Mouse (Mus musculus) urinary bladder, adult 2 months (tissue): ENCODE measurements around the gene Sec31b. TPM values are rescaled to one million over a fixed set of nuclear protein-coding genes. Genes with fewer than 3 reads are reported as not detected.

Experiments
- DNase-seq: peaks from one replicate; pipeline ENCODE4 v3.0.0; 2022; ENCODE audit warnings: low spot score
- polyA plus RNA-seq: library from polyadenylated mRNA; depleted of rRNA; stranded (reverse); fragments of >200 nt; gene quantifications from 2 replicates; pipeline ENCODE4 v1.2.3, GENCODE M21; 2012

Sec31b gene
- polyA plus RNA-seq, 1 experiment, result 4.8 TPM

DNA sequence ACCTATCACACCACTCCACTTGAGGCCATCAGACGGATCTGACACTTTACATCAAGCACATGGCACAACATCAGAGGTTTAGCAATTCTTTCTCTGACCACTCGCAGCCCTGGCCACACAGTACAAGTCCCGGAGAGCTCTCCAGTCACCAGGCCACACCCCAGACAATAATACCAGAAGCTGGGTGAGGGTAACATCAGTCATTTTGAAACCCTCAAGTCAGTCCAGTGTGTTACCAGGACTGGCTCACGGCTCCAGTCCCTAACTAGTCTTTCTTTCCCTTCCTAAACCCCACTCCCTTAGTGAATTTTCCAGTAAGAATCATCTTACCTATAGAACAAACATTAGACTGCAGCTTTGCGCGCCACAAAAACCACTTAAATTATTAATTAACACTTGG, 15.6 kb downstream of the Sec31b start:
- no peak for DNase-seq

DNA sequence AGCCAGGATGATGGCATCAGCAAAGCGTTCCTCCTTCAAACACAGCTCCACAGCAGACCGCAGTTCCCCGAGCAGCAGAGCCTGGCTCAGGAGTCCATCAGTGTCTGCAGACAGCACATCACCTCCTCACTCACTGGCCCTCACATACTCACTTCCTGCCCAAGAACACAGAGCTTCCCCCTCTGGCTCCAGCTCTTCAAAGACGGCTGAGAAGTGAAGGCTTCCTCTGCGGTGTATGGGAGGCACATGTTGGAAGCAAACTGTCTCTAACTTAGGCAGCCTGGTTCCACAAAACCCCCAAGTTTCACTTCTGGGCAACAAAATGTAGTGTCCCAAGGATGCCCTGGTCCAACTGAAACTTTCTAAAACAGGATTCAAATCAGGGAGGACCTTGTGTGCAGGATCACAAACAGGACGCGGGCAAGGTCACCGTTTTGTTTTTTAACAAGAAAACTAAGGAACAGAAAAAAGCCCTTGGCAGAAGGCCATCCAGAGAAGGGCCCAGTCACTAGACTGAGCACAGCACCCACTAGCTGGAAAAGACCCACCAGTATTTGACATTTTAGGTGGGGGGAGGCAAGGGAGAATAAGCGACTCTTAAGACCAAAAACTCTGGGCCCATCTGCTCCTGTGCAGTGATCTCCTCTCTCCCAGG, 20.0 kb downstream of the Sec31b start:
- DNase-seq, result no peak

DNA sequence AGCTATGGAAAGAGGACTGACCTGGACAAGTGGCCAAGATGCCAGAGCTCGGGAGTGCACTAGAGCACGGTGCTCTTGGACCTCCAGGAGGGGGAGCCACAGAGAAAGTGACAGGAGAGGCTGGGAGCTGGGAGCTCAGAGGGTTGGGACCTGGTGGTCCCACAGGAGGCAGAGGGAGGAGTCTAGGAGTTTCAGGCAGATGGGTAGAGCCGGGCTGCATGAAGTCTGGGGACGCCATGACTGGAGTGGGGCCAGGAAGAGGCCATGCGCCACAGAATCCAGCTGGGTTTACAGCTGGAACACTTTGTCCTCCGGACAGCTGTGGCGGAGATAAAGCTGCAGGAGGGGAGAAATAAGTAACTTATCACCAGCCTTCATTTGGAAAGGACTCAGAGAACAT, 26.5 kb downstream of the Sec31b start:
- no peak for DNase-seq

DNA sequence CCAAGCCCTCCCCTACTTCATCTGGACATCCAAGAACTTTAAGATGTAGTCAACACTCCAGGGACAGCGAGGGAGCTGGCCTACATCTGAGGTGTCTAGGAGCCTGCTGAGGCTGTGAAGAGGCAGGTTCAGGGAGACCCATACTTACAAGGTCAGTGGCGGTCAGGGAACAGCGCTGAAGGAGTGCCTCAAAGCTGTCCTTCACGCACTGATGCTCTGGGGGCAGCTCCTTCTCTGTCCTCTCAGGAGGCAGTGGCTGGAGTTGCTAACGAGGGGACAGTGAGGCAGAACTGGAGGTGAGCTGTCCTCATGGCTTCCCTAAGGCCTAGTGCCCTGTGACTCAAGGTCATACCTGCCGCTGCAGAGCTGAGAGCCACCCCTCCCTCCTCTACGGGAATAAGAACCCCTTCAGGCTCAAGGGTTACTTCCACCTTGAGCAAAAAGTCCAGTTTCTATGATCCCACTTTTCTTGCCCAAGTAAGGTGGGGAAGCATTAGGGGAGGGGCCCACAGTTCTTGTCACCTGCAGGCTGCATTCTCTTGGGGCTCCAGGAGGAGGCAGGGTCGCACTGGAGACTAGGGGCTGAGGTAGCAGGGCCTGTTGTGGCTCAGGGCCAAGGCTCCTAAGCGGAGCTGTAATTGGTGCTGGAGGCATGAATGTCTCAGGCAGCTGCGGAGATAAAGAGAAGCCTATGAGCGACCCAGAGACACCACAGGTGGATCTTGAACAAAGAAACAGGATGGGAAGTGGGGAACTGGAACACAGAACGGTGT, 27.5 kb downstream of the Sec31b start:
- DNase-seq, result no peak

DNA sequence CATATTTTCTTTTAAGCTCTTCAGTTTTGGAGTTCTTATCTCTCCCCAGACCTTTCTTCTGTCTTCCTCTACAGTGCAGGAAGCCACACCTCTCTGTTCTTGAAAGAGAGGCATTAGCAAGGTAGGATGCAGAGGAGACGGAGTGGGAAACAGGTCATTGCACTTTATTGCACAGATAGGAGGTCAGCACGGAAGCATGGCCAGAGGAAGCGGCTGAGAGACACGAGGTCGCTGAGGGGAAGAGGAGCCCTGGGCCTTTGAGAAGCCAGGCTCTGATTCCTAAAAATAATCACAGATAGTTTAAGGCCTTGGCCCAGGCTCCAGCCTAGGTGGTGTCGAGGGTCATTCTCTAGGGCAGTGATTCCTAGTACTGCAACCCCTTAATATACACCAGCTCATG, 29.9 kb downstream of the Sec31b start:
- DNase-seq, result no peak

DNA sequence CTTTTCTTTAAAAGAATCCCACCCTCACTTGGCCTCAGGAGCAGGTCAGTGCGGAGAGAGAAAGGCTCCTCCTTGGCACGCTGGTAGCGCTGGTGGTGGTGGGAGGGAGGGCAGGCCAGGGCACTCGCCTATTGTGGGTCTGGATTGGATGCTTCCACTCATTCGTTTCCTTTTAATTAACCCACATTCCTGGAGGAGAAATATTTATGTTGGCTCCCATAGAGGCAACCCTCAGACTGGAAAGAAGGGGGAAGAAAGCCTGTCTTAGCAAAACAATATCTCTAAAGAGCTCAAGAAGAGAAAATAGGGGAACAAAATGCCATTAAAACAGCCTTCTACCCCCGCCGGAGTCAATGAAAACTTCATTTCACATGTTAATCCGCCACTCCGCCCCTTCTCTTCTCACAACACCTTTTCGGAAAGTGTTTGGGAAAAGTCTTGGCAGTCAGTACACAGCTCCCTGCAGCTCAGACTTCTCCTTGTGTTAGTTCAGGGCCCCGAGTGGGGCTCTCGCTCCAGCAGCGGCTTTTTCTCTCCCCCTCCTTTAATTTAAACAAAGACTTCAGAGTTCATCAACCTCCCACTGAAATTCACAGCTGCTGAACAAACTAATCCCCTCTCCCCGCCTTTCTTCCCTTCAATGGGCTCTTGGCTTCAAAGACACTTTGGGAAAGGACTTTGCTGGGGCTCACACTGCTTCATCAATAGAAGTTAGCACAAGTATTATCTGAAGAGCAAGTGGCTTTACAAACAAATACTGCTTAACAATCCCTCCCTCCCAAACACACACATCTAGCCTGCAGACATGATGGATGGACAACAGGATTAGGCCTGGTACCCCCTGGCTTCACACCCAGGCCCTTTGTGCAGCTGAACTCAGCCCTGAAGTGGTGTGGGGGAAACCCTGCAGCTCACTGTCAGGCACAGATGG, 30.9 kb downstream of the Sec31b start:
- DNase-seq, result no peak

DNA sequence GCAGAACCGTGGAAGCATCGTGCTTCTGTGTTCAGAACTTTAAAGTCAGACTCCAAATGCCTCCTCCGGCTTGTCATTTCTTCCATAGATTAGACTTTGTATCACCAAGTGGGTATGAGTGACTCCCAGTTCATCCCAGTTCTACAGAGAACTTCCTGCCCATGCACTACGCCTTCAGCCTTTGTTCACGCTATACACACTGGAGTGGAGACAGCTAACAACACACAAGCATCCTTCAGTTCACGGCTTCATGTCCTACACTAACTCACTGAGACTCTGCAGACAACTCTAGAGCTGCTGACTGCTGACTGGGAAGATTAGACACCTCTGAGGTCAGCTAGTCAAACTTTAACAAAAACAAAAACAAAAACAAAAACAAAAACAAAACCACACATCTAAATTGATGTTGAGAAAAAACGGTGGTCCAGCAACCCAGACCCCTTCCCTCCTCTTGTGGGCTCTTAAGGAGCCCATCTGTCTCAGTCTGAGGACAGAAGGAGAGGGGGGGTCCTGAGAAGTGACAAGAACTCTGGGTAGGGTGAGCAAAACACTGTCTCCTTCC, 31.7 kb downstream of the Sec31b start:
- no peak for DNase-seq

DNA sequence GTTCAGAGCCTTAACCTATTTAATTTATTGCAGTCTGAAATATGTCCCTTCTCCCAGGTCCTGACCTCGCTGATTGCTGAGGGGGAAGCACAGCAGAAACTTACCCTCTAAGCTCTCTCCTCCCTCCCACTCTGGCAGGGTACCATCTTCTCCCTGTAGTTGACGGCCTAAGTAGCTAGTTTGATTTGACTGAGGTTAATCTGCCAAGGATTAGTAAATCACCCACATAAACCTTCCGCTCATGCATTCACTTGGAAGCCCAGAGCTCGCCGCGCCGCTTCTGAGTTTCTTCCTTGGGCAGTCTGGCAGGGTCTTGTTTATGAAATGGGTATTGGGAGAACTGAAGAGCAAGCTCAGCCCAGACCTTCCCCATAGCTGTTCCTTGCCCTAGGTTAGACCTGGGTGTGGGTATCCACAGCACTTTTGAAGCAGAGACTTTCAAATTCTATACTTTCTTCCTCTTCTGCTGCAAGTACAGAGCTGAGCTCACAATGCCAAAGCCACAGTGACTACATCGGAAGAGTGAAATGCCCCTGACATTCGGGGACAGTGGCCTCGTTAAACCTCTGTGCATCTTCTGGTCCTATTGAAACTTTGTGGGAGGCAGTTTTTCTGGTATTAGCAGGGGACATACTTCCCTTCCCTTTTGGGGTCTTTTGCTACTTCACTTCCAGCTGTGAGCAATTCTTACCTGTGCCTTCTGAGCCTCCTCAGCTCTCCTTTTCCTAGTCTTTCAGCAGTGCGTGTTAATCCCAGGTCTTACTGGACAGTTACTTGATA, 32.4 kb downstream of the Sec31b start:
- DNase-seq, result no peak

DNA sequence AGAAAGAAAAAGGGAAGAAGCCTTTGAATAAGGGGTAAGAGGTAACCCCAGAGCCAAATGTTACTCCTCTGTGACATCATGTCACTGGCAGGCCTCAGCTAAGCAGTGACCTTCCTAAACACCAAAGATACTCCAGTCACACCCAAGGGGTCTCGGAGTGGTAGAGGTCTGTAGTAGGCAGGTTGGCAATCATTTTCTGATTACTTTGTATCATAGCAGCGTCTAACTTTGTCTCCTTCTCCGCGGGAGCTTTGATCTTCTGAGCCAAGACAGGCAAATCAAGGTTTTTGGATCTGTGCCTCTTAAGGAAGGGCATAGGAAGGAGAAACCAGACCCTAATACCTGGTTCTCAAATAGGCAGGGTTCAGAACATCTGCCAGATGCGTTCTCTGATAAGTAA, 33.1 kb downstream of the Sec31b start:
- no peak for DNase-seq

DNA sequence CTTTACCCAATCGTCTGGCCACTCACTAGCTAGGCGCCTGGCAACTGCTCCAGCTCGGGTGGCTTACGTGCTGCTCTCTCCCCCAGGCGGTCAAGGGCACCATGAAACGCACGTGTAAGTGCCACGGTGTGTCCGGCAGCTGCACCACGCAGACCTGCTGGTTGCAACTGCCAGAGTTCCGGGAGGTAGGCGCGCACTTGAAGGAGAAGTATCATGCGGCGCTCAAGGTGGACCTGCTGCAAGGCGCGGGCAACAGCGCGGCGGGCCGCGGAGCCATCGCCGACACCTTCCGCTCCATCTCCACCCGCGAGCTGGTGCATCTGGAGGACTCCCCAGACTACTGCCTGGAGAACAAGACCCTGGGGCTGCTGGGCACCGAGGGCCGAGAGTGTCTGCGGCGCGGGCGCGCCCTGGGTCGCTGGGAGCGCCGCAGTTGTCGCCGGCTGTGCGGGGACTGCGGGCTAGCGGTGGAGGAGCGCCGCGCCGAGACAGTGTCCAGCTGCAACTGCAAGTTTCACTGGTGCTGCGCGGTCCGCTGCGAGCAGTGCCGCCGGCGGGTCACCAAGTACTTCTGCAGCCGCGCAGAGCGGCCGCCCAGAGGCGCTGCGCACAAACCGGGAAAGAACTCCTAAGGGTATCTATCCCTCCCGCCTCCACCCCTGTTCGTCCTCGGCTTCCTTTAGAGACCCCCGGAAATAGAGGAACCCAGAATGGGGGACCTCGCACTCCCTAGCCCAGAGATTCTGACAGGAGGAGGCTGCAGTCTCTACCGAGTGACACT, 34.0 kb downstream of the Sec31b start:
- no peak for DNase-seq

DNA sequence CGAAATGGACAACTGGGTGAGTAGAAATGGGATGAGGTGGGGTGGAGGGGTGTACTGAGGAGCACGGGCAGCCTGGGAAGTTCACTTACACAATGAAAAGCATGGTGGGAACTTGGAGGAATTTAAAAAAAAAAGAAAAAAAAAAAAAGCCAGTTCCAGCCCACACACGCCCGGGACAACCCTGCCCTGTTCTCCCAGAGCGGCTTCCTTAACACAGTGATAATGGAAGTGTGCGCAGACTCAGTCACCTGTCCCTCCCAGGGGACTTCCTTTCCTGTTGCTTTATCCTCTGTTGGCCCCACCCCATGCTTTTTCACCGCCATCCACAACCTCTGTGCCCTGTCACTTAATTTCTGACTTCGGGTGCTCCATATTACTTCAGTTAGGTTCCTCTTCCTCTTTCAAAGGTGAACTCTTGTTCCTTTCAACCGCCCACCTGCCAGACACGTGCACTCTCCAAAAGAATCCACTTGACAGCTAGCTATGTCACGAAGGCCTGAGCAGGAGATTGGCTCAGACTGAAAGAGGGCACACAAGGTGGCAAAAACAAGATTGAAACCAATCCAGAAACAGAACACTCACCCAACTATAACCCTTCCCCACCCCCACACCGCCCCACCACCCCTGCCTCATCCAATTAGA, 35.0 kb downstream of the Sec31b start:
- no peak for DNase-seq

DNA sequence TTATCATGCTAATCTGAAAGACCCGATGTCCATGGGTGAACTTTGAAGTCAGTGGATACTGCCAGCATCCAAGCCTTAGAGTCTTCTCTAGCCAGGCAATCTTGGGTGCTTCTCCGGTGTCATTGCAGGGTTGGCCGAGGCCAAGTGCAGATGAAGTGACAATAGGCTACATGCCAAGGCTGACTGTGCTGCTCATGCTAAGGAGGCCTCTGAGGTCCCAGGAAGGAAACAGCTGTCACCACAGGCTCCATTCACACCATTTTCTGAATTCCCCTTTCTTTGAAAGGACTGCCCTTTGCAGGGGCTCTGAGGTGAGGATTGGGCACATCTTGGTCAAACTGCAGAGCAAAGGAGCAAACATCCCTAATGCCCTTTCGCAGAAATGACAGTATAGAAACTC, 42.9 kb downstream of the Sec31b start:
- no peak for DNase-seq

DNA sequence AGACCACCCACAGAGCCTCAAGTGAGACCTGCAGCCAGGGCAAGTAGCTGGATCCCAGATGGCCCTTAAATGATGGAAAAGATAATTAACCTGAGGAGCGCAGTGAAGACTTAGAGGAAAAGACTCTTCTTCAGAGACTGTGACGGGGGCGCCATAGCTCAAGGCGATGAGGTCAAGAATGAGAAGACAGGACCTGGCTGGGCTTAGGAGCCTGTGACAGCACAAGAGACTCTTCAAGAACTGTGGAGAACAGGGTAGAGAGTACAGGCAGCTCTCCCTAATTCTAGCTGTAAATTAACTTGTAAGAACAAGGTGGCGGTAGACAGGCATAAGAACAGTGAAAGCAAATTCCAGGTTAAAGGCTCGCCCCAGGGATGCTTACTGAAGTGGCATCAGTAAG, 43.7 kb downstream of the Sec31b start:
- no peak for DNase-seq

DNA sequence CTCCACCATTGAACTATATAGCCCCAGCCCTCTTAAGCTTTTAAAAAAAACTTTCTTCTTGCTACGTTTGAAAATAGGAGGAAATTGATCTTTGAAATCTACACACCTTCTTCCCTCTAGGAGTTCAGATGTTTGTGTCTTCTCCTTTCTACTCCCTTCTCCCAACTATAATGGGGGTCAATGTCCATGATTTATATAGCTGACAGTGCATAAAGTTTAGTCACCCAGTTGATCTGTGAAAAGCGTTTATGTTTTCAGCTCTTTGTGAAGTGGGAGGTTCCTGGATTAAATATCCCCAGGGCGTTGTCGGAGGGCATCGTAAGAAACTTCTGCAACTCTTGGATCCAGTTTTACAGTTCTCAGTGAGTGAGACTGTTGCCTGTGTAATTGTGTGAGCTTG, 45.4 kb downstream of the Sec31b start:
- no peak for DNase-seq

DNA sequence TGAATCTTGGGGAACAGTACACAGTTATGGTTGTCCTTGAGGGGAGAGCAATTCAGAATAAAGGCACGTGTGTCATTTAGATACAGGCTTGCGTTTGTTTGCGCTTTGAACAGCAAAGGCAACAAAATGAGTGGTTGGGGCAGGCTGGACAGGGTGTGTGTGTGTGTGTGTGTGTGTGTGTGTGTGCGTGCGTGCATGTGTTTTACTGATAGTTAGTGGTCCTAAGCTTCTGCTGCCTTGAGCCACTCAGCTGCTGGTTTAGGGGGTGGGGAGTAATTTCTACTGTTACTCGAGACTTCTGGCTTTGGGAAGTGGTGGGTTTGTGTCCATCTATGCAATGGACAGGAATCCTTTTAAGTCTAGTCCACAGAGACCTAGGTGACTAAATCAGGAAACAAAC, 46.7 kb downstream of the Sec31b start:
- DNase-seq, result no peak

DNA sequence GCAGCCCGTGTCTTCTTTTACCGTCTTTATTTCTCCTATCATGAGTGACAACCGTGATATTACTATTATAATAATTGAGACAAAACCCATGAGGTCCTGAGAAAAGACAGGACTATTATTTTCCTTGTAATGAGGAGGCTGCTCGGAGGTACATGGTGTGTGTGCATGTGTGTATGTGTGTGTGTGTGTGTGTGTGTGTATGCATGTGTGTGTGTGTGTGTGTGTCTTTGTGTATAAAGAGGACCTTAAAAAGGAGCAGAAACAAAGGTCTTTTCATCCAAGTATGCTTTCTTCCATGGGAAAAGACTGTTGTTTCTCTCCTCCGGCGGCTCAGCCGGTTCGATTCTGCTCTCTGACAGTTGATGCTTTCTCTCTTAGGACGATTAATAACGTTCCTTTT, 48.7 kb downstream of the Sec31b start:
- DNase-seq, result no peak

DNA sequence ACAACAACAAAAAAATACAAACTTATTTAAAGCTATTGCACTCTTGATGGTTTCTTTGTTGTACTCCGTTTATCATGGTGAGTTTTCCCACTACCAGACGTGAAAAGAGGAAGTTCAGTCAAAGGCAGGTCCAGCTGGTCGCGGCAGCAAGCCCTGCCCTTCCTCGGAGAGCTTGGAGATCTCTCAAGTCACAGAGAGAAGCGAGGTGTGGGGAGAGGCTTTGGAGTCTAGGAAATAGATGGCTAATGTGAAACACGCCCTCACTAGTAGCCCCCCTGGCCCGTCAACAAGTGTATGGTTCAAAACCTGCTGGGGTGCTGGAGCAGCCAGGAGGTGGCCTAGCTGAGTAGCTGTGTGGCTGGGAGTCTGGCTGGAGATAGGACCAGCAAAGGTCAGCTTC, 49.2 kb downstream of the Sec31b start:
- DNase-seq, result no peak

DNA sequence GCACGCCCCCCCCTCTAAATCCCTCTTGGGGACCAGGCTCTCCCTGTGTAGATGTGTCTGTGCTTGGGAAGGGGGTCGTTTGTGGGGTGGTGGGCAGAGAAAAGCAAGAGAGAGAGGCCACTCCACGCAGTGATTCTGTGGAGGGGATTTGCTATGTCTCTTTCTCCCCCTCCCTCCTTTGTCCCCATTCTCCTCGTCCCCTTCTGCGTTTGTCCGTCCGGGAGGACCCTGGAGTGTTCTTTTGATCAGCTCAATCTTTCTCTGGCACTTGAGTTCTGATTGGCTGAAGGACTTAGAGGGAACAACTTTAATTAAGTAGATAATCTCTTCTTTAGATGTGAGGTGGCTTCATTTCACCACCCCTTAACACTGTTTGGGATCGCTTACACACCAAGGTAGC, 52.5 kb downstream of the Sec31b start, which contains the start of gene Wnt8b:
Gene Wnt8b, plus strand, starts transcription at position 345 of the 400 bp plus-strand sequence.
- no peak for DNase-seq

DNA sequence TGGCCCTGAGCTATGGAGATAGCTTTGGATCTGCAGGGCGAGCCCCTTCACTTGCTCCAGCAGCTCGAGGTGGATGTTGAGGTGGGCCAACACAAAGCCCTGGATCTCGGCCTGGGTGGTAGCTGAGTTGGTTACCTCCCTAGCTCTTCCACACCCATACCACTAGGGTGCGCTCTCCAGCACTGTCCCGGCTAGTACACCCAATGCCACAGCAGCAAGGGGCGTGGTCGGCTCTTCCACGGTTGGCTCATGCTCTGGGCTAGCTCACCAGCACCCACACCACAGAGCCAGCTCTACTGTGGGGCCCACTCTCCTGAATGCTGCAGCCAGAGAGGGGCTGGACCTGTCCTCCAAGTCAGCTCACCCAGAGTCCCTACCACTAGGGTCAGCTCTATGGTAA, 58.4 kb downstream of the Sec31b start:
- no peak for DNase-seq

DNA sequence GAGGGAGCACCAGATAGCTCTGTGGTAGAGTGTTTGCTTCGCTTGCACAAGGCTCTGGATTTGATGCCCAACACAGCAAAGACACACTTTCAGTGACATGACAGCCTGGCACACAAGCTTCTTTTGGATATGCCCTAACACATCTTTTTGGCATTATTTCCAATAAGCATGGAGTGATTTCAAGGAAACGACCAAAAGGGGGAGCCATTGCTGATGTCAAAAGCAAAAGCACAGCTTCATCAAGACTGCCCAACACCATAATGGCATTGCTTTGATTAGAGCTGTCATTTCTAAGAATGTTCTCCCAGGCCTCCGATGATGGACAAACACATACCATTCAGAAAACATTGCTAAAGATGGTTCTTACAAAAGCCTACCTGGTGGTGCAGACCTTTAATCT, 69.1 kb downstream of the Sec31b start:
- DNase-seq, result no peak
